Mouse (Mus musculus): ENCODE results near the gene Pitpnm2. TPM values are rescaled to one million over a fixed set of nuclear protein-coding genes. Genes with fewer than 3 reads are reported as not detected.

The Pitpnm2 gene
- total RNA-seq, 1 experiment from 2014 or later: 14.3 TPM

DNA sequence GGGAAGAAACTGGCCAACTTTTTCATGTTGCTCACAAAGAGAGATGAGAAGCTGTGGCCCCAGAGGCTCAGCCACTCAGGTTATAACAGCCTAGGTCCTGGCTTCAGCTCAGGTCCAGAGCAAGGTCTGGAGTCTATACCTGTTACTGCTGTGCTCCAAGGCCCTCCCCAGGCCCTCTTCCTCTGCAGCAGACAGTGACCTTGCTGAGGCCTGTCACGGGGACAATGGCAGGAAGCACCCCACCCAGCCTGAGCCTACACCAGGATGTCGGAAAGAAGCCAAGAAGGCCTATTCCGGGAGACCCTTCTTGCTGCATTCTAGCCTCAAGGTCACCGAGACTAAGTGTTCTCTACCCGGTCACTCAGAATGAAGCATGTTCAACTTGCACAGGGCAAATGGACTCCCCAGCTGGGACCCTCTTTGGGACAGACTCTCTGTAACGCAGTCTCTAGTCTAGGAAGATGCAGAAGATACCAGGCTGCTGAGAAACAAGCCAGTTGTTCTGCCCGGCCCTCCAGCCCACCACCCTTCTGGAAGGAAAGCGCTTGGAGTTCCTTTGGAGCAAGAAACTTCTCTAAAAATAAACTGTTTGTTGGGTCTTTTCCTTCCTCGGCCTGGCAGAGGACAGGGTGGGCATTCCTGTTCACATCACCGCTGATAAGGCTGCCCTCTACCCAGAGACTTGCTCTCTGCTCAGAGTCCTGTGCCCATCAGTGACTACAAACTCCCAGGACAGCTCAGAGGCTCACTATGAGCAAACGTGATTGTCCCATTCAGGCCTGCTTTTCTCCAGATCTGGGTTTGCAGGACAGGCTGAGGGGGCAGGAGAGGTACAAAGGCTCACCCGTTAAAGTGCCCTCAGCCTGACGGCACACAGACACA lies 35.7 kb downstream of the Pitpnm2 start:
- ATAC-seq (replicated peaks in 1 of 2; ENCODE audit: insufficient read depth in 1 of 2, low FRiP score in 2 of 2, low TSS enrichment in 1 of 2, low read depth in 1 of 2, poor library complexity in 2 of 2, severe bottlenecking in 2 of 2): no peak

GRCm38 (mm10) chr5:124211669-124212068 lies 37.9 kb downstream of the Pitpnm2 start:
- no peak for ATAC-seq (replicated peaks in 1 of 2; ENCODE audit: insufficient read depth in 1 of 2, low FRiP score in 2 of 2, low TSS enrichment in 1 of 2, low read depth in 1 of 2, poor library complexity in 2 of 2, severe bottlenecking in 2 of 2)

DNA sequence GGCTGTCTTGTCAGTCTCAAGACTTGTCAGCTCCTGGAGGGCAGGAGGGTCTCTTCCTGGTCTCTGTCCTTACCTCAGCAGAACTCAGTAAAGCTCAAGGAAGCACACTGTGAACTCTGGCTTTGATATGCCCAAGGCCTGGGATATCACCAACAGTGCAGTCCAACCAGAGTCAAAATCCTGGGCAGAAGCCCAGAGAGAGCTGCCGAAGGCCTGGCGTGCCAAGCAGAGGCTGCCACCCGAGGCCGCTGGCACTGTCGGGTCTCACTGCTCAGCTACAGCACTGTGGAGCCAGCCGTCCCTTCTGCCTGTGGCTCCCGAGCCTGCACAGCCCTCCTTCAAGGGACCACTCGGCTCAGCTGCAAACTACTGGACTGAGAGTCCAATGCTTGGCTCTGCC lies 38.3 kb downstream of the Pitpnm2 start:
- ATAC-seq (replicated peaks in 1 of 2; ENCODE audit: insufficient read depth in 1 of 2, low FRiP score in 2 of 2, low TSS enrichment in 1 of 2, low read depth in 1 of 2, poor library complexity in 2 of 2, severe bottlenecking in 2 of 2): no peak

GRCm38 (mm10) chr5:124210281-124211016 lies 39.1 kb downstream of the Pitpnm2 start:
- ATAC-seq (replicated peaks in 1 of 2; ENCODE audit: insufficient read depth in 1 of 2, low FRiP score in 2 of 2, low TSS enrichment in 1 of 2, low read depth in 1 of 2, poor library complexity in 2 of 2, severe bottlenecking in 2 of 2): no peak

GRCm38 (mm10) chr5:124209850-124210249 lies 39.7 kb downstream of the Pitpnm2 start:
- no peak for ATAC-seq (replicated peaks in 1 of 2; ENCODE audit: insufficient read depth in 1 of 2, low FRiP score in 2 of 2, low TSS enrichment in 1 of 2, low read depth in 1 of 2, poor library complexity in 2 of 2, severe bottlenecking in 2 of 2)

DNA sequence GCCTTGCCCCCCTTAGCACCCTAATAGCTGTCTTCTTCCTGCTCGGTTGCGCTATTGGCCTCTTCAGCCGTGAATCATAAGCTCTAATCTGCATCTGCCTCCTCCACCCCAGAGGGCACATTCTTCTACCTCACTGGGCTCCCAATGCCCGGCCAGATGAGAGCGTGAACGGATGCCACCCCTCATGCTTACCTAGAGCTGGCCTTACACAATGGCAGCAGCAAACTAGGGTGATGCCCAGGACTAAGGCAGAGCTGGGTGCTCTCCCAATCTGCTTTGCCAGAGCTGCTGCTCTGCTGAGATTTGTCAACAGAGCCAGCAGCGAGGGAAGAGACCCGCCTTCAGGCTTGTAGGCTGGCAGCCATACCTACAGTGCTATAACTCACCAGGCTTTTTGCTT lies 41.5 kb downstream of the Pitpnm2 start:
- ATAC-seq (replicated peaks in 1 of 2; ENCODE audit: insufficient read depth in 1 of 2, low FRiP score in 2 of 2, low TSS enrichment in 1 of 2, low read depth in 1 of 2, poor library complexity in 2 of 2, severe bottlenecking in 2 of 2): no peak

DNA sequence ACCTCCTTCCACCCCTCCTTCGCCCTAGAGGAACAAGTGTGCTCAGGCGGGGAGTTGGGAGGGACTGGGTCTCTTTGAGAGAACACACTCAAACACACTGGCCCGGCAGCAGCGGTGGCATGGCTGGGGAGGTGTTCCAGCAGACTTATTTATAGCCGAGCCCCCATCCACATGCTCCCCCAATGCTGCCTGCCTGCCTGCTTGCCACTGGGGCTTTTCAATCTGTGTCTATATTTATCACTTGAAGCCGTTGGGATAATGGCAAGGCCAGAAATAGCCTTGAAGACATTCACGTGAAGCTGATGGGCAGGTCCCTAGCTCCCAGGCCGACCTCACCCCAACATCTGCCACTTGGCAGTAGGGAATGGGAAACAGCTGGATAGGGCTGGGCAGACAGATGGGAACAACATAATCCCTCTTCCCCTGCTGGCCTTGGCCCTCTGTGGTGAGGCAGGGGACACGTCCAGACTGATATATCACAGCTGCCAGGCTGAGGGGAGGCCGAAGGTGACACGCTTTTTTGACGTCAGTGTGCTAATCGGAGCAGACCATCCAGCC lies 43.0 kb downstream of the Pitpnm2 start:
- ATAC-seq (replicated peaks in 1 of 2; ENCODE audit: insufficient read depth in 1 of 2, low FRiP score in 2 of 2, low TSS enrichment in 1 of 2, low read depth in 1 of 2, poor library complexity in 2 of 2, severe bottlenecking in 2 of 2): no peak

GRCm38 (mm10) chr5:124205809-124206380 lies 43.7 kb downstream of the Pitpnm2 start:
- ATAC-seq (replicated peaks in 1 of 2; ENCODE audit: insufficient read depth in 1 of 2, low FRiP score in 2 of 2, low TSS enrichment in 1 of 2, low read depth in 1 of 2, poor library complexity in 2 of 2, severe bottlenecking in 2 of 2): no peak

- ATAC-seq (replicated peaks in 1 of 2; ENCODE audit: insufficient read depth in 1 of 2, low FRiP score in 2 of 2, low TSS enrichment in 1 of 2, low read depth in 1 of 2, poor library complexity in 2 of 2, severe bottlenecking in 2 of 2): no peak
These were observed 44.3 kb downstream of the Pitpnm2 start for GRCm38 (mm10) chr5:124205211-124205610.

GRCm38 (mm10) chr5:124204127-124204794 lies 45.3 kb downstream of the Pitpnm2 start:
- no peak for ATAC-seq (replicated peaks in 1 of 2; ENCODE audit: insufficient read depth in 1 of 2, low FRiP score in 2 of 2, low TSS enrichment in 1 of 2, low read depth in 1 of 2, poor library complexity in 2 of 2, severe bottlenecking in 2 of 2)

DNA sequence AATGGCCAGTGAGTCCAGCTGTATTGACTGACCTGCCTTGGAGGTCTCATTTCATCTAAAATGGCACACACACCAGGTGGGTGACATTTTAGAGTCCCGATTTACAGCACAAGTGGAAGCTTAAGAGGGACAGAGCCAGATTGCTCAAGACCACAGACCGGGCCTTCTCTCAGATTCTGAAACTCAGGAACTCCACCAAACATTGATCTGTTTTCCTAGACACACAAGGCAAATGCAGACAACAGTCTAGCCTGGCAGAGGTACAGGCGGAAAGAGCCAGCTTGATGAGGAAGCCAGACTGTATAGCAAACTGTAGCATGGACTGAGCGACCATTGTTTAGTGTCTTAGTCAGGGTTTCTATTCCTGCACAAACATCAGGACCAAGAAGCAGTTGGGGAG lies 46.3 kb downstream of the Pitpnm2 start:
- no peak for ATAC-seq (replicated peaks in 1 of 2; ENCODE audit: insufficient read depth in 1 of 2, low FRiP score in 2 of 2, low TSS enrichment in 1 of 2, low read depth in 1 of 2, poor library complexity in 2 of 2, severe bottlenecking in 2 of 2)

- ATAC-seq (replicated peaks in 1 of 2; ENCODE audit: insufficient read depth in 1 of 2, low FRiP score in 2 of 2, low TSS enrichment in 1 of 2, low read depth in 1 of 2, poor library complexity in 2 of 2, severe bottlenecking in 2 of 2): no peak
These were observed 47.5 kb downstream of the Pitpnm2 start for GRCm38 (mm10) chr5:124202071-124202470.

- no peak for ATAC-seq (replicated peaks in 1 of 2; ENCODE audit: insufficient read depth in 1 of 2, low FRiP score in 2 of 2, low TSS enrichment in 1 of 2, low read depth in 1 of 2, poor library complexity in 2 of 2, severe bottlenecking in 2 of 2)
These were observed 48.0 kb downstream of the Pitpnm2 start for GRCm38 (mm10) chr5:124201564-124201963.

GRCm38 (mm10) chr5:124200844-124201243 lies 48.7 kb downstream of the Pitpnm2 start:
- ATAC-seq (replicated peaks in 1 of 2; ENCODE audit: insufficient read depth in 1 of 2, low FRiP score in 2 of 2, low TSS enrichment in 1 of 2, low read depth in 1 of 2, poor library complexity in 2 of 2, severe bottlenecking in 2 of 2): no peak

DNA sequence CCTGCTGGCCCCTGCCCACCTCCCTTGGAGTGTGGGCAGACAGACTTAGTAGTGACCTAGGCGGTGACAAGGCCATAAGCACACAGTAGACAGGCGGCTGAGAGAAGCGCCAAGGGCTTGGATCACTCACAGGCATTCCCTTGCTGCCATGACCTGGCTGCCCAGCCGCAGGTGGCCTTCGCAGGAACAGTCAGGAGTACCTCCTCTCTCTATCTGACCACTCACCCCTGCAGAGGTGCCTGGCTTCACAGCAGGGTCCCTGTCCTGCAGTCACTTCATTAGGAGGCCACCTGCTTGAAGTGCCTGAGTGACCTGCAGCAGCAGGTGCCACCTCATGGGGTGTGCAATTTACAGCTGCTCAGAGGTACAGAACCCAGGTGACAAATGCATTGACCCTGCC lies 50.4 kb downstream of the Pitpnm2 start:
- ATAC-seq (replicated peaks in 1 of 2; ENCODE audit: insufficient read depth in 1 of 2, low FRiP score in 2 of 2, low TSS enrichment in 1 of 2, low read depth in 1 of 2, poor library complexity in 2 of 2, severe bottlenecking in 2 of 2): no peak

GRCm38 (mm10) chr5:124198473-124198872 lies 51.1 kb downstream of the Pitpnm2 start:
- no peak for ATAC-seq (replicated peaks in 1 of 2; ENCODE audit: insufficient read depth in 1 of 2, low FRiP score in 2 of 2, low TSS enrichment in 1 of 2, low read depth in 1 of 2, poor library complexity in 2 of 2, severe bottlenecking in 2 of 2)

DNA sequence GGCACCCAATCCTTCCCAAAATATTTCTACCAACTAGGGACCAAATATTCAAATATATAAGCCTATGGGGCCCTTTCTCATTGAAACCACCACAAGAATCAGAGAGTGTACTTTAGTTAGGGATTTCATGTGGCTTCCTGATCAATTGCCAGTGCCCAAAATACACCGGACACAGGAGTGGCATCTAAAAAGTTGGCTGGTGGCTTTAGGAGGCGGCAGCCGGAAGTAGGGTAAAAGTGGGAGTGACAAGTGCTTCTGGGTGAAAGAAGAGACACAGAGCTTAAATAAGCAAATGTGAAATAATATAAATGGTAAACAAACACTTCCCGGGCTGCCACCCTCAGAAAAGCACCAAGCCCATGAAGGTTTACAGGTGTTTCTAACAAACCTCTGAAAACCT lies 53.5 kb downstream of the Pitpnm2 start:
- no peak for ATAC-seq (replicated peaks in 1 of 2; ENCODE audit: insufficient read depth in 1 of 2, low FRiP score in 2 of 2, low TSS enrichment in 1 of 2, low read depth in 1 of 2, poor library complexity in 2 of 2, severe bottlenecking in 2 of 2)
